Mouse (Mus musculus): Measurements from ENCODE around the gene Mansc1.

The Mansc1 gene

GRCm38 (mm10) chr6:134639210-134639609 is 6.9 kb upstream of the Mansc1 start, which contains the start of gene Borcs5:
Gene Borcs5 (plus strand): TSS chr6:134639510.
- no peak for DNase-seq (ENCODE audit: low read depth)

- DNase-seq (ENCODE audit: low read depth): no peak
Observed at GRCm38 (mm10) chr6:134636476-134636875, 4.2 kb upstream of the Mansc1 start.

GRCm38 (mm10) chr6:134633553-134633952 is 1.3 kb upstream of the Mansc1 start:
- DNase-seq (ENCODE audit: low read depth): no peak

- peak; percentile 21 for DNase-seq (ENCODE audit: low read depth)
Observed at GRCm38 (mm10) chr6:134632756-134633155, 468 bp upstream of the Mansc1 start.

GRCm38 (mm10) chr6:134630447-134630846 is 1.8 kb downstream of the Mansc1 start:
- no peak for DNase-seq (ENCODE audit: low read depth)

GRCm38 (mm10) chr6:134626564-134626963 is 5.7 kb downstream of the Mansc1 start:
- DNase-seq (ENCODE audit: low read depth): no peak

GRCm38 (mm10) chr6:134625431-134625830 is 6.9 kb downstream of the Mansc1 start:
- DNase-seq (ENCODE audit: low read depth): no peak

- no peak for DNase-seq (ENCODE audit: low read depth)
Observed at GRCm38 (mm10) chr6:134621552-134621949, 10.7 kb downstream of the Mansc1 start.

- DNase-seq (ENCODE audit: low read depth): peak; percentile 58
Observed at GRCm38 (mm10) chr6:134620846-134621551, 11.3 kb downstream of the Mansc1 start.

GRCm38 (mm10) chr6:134620129-134620528 is 12.2 kb downstream of the Mansc1 start:
- DNase-seq (ENCODE audit: low read depth): no peak

- DNase-seq (ENCODE audit: low read depth): no peak
Observed at GRCm38 (mm10) chr6:134617589-134617988, 14.7 kb downstream of the Mansc1 start.

GRCm38 (mm10) chr6:134614723-134615648 is 17.3 kb downstream of the Mansc1 start:
- peak; percentile 81 for DNase-seq (ENCODE audit: low read depth)

GRCm38 (mm10) chr6:134614322-134614721 is 18.0 kb downstream of the Mansc1 start:
- no peak for DNase-seq (ENCODE audit: low read depth)

GRCm38 (mm10) chr6:134611896-134612295 is 20.4 kb downstream of the Mansc1 start:
- no peak for DNase-seq (ENCODE audit: low read depth)

- no peak for DNase-seq (ENCODE audit: low read depth)
Observed at GRCm38 (mm10) chr6:134610380-134610779, 21.9 kb downstream of the Mansc1 start.

- DNase-seq (ENCODE audit: low read depth): peak; percentile 35
Observed at GRCm38 (mm10) chr6:134606949-134607746, 25.1 kb downstream of the Mansc1 start.

GRCm38 (mm10) chr6:134606540-134606939 is 25.7 kb downstream of the Mansc1 start:
- no peak for DNase-seq (ENCODE audit: low read depth)

- DNase-seq (ENCODE audit: low read depth): no peak
Observed at GRCm38 (mm10) chr6:134605196-134605595, 27.1 kb downstream of the Mansc1 start.

GRCm38 (mm10) chr6:134602371-134603003 is 29.8 kb downstream of the Mansc1 start:
- DNase-seq (ENCODE audit: low read depth): no peak

- DNase-seq (ENCODE audit: low read depth): no peak
Observed at GRCm38 (mm10) chr6:134601766-134602165, 30.5 kb downstream of the Mansc1 start.

GRCm38 (mm10) chr6:134601130-134601529 is 31.2 kb downstream of the Mansc1 start:
- DNase-seq (ENCODE audit: low read depth): no peak

GRCm38 (mm10) chr6:134599239-134599638 is 33.0 kb downstream of the Mansc1 start:
- DNase-seq (ENCODE audit: low read depth): no peak
